Mouse (Mus musculus): ENCODE results near the gene Vip. TPM values are rescaled to one million over a fixed set of nuclear protein-coding genes. Genes with fewer than 3 reads are reported as not detected.

Vip gene
- polyA plus RNA-seq, 1 experiment from 2014 or later, result 0.29 TPM

DNA sequence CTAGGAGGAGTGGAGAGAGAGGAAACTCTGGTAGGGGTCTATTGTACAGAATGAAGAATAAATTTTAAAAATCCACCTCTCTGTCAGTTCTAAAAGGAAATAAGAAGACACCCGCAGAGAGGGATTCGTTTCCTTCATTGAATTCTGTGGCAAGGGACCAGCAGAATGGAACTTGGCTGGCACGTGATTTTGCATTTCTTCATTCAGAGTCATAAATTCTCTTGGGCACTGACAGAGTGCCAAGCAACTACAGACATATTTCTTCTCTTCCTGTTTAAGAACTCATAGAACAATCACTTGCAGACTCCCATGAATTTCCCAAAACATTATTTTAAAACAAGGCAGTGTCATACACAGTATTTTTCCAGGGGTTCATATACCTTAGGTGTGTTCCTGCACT, 30.1 kb upstream of the Vip start:
- ATAC-seq (ENCODE audit: insufficient read depth, low FRiP score, low TSS enrichment), result no peak
- H3K4me1 ChIP-seq (ENCODE audit: control insufficient read depth, insufficient read depth, low read length), result no peaks in the 10 kb centered on the region
- H3K4me3 ChIP-seq (ENCODE audit: low read depth, low read length), result no peak overlapping the region
- H3K9ac ChIP-seq (ENCODE audit: low read length), result no peak overlapping the region
- H3K27me3 ChIP-seq (ENCODE audit: control insufficient read depth, insufficient read depth, low read length), result no peaks in the 10 kb centered on the region
- H3K9me3 ChIP-seq (ENCODE audit: control insufficient read depth, low read length), result no peaks in the 10 kb centered on the region
- 79% methylated on average over 3 of the region's 3 CpGs for WGBS
- no peak overlapping the region for H3K4me2 ChIP-seq (ENCODE audit: low read depth)
- H3K36me3 ChIP-seq (ENCODE audit: control insufficient read depth, insufficient read depth, low read length), result no peaks in the 10 kb centered on the region
- no peak for DNase-seq (ENCODE audit: low spot score)
- H3K27ac ChIP-seq (ENCODE audit: low read depth, low read length), result no peak overlapping the region

DNA sequence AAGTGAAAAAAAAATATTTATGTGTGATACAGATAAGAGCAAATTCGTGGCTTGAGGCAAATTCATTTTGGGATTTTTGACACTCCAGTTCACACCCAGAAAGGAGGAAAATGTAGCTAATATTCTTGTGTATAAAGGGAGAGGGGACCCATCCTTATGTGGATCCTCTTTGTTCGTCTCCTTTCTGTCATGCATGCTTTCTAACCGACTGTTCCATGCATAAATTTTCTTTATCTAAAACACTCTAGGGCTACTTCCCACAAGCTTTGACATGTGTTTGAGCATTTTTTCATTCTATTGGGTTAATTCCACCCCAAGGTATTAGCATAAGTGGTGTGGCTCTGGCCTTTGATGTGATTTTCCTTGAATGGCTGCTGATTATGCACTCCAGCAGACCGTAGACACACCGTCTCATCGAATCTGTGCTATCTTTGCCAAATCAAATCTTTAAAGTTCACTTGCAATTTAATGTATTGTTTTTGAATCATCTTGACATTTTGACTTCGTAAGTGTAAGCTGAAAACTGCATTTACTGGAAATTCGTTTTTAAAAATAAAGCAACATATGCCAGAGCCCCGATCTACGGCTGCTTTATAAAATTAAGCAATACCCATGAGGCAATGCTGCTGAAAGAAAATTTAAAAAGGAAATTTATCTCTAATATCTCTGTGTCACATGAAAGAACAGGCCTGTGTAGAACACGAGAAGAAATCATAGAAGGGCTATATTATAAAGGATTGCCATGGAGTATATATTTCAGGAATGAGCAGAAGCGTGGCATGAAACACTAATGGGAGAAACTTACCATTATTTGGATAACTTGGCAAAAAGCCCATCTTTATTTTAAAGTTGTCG, 23.6 kb upstream of the Vip start:
- ATAC-seq (ENCODE audit: insufficient read depth, low FRiP score, low TSS enrichment) (no peak), DNase-seq (ENCODE audit: low spot score) (no peak)
- no peak overlapping the region for H3K4me2 ChIP-seq (ENCODE audit: low read depth)

GRCm38 (mm10) chr10:5626268-5626667, 12.8 kb upstream of the Vip start:
- WGBS, result 84% methylated on average over 5 of the region's 5 CpGs
- no peak for ATAC-seq (ENCODE audit: insufficient read depth, low FRiP score, low TSS enrichment)

More for the DNA sequence above, 23.6 kb upstream of the Vip start:
- Histone ChIP-seq H3K4me1 (ENCODE audit: control insufficient read depth, insufficient read depth, low read length) (no peaks in the 10 kb centered on the region), H3K9ac (ENCODE audit: low read length) (no peak overlapping the region), H3K9me3 (ENCODE audit: control insufficient read depth, low read length) (no peaks in the 10 kb centered on the region), H3K27me3 (ENCODE audit: control insufficient read depth, insufficient read depth, low read length) (no peaks in the 10 kb centered on the region), H3K27ac (ENCODE audit: low read depth, low read length) (no peak overlapping the region), H3K4me3 (ENCODE audit: low read depth, low read length) (no peak overlapping the region), H3K36me3 (ENCODE audit: control insufficient read depth, insufficient read depth, low read length) (no peaks in the 10 kb centered on the region)
- 87% methylated on average over 13 of the region's 13 CpGs for WGBS

DNA sequence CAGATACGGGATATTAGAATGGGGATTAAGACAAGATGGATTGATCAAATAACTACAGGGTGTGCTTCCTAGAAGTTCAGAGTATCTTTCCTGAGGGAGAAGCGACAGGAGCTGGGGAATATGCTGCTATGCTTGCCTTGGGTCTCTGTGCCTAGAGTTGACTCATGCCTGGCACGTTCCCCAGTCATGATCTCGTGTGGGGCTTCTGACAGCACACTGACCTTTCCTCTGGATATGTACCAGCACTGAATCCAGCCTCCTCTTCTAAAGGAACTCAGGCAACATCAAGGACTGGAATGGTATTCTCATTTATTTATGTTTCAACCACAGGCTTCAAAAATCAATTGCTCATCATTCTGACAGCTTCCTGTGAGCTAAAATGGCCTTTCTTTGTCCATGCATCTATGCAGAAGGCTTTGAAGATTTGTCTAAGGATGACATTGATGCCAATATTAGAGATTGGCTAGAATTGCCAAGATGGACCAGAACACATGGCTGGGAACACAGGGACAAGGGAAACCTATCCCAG, 5.3 kb upstream of the Vip start:
- no peak for ATAC-seq (ENCODE audit: insufficient read depth, low FRiP score, low TSS enrichment)
- 80% methylated on average over 4 of the region's 4 CpGs for WGBS
- no peaks in the 10 kb centered on the region for H3K27me3 ChIP-seq (ENCODE audit: control insufficient read depth, insufficient read depth, low read length)

More at GRCm38 (mm10) chr10:5626268-5626667, 12.8 kb upstream of the Vip start:
- H3K4me1 ChIP-seq (ENCODE audit: control insufficient read depth, insufficient read depth, low read length), result no peaks in the 10 kb centered on the region
- no peak overlapping the region for H3K4me3 ChIP-seq (ENCODE audit: low read depth, low read length)
- no peak overlapping the region for H3K27ac ChIP-seq (ENCODE audit: low read depth, low read length)
- H3K9me3 ChIP-seq (ENCODE audit: control insufficient read depth, low read length), result no peaks in the 10 kb centered on the region
- no peak overlapping the region for H3K9ac ChIP-seq (ENCODE audit: low read length)
- no peaks in the 10 kb centered on the region for H3K27me3 ChIP-seq (ENCODE audit: control insufficient read depth, insufficient read depth, low read length)
- DNase-seq (ENCODE audit: low spot score), result no peak
- no peaks in the 10 kb centered on the region for H3K36me3 ChIP-seq (ENCODE audit: control insufficient read depth, insufficient read depth, low read length)
- no peak overlapping the region for H3K4me2 ChIP-seq (ENCODE audit: low read depth)

DNA sequence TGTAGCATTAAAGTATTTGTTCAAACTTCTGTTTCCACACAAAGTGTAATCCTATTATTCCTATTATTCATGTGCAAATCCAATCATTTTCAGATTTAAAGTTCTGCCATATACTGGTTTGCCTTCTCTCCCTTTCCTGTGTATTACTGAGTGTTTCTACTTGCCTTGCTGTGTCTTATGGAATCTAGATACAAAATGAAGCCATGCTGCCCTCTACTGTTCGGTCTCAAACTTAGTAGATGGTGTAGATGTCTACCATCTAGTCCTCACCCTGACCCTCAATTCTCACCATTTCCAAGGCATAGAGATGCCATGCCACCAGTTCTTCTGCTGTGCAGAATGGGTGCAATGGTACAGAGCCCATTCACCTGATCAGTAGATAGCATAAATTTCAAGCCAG, 4.7 kb upstream of the Vip start:
- no peaks in the 10 kb centered on the region for H3K9me3 ChIP-seq (ENCODE audit: control insufficient read depth, low read length)
- no peaks in the 10 kb centered on the region for H3K27me3 ChIP-seq (ENCODE audit: control insufficient read depth, insufficient read depth, low read length)
- H3K9ac ChIP-seq (ENCODE audit: low read length), result no peak overlapping the region
- H3K27ac ChIP-seq (ENCODE audit: low read depth, low read length), result no peak overlapping the region
- no peaks in the 10 kb centered on the region for H3K36me3 ChIP-seq (ENCODE audit: control insufficient read depth, insufficient read depth, low read length)
- ATAC-seq (ENCODE audit: insufficient read depth, low FRiP score, low TSS enrichment) (no peak), DNase-seq (ENCODE audit: low spot score) (no peak)
- WGBS, result 31% methylated on average over 1 of the region's 1 CpGs
- H3K4me2 ChIP-seq (ENCODE audit: low read depth), result no peak overlapping the region
- no peak overlapping the region for H3K4me3 ChIP-seq (ENCODE audit: low read depth, low read length)
- no peaks in the 10 kb centered on the region for H3K4me1 ChIP-seq (ENCODE audit: control insufficient read depth, insufficient read depth, low read length)

More for the DNA sequence above, 5.3 kb upstream of the Vip start:
- Histone ChIP-seq H3K9me3 (ENCODE audit: control insufficient read depth, low read length) (no peaks in the 10 kb centered on the region), H3K36me3 (ENCODE audit: control insufficient read depth, insufficient read depth, low read length) (no peaks in the 10 kb centered on the region), H3K27ac (ENCODE audit: low read depth, low read length) (no peak overlapping the region), H3K4me3 (ENCODE audit: low read depth, low read length) (no peak overlapping the region), H3K4me2 (ENCODE audit: low read depth) (no peak overlapping the region), H3K9ac (ENCODE audit: low read length) (no peak overlapping the region), H3K4me1 (ENCODE audit: control insufficient read depth, insufficient read depth, low read length) (no peaks in the 10 kb centered on the region)
- DNase-seq (ENCODE audit: low spot score), result no peak

DNA sequence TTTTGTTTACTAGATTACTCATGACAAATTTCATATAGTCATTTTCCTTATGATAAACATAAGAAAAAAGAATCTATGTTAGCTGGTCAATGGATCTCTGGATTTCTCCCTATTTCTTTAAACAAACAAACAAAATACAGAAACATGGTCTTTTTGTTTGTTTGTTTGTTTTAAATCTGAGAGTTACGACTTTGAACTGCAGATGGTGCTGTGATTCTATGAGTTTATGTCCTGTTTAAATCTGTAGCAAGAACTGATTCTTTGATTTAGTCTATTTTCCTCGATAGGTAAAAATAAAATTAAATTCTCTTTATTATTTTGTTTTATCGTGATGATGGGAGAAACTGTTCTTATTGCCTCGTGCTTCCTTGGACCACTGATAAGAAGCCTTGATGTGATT, 1.7 kb upstream of the Vip start:
- no peak for ATAC-seq (ENCODE audit: insufficient read depth, low FRiP score, low TSS enrichment)
- Histone ChIP-seq H3K9me3 (ENCODE audit: control insufficient read depth, low read length) (no peaks in the 10 kb centered on the region), H3K9ac (ENCODE audit: low read length) (no peak overlapping the region), H3K27ac (ENCODE audit: low read depth, low read length) (no peak overlapping the region), H3K4me2 (ENCODE audit: low read depth) (no peak overlapping the region), H3K4me1 (ENCODE audit: control insufficient read depth, insufficient read depth, low read length) (no peaks in the 10 kb centered on the region), H3K4me3 (ENCODE audit: low read depth, low read length) (no peak overlapping the region), H3K36me3 (ENCODE audit: control insufficient read depth, insufficient read depth, low read length) (no peaks in the 10 kb centered on the region), H3K27me3 (ENCODE audit: control insufficient read depth, insufficient read depth, low read length) (no peaks in the 10 kb centered on the region)
- WGBS, result 83% methylated on average over 4 of the region's 4 CpGs
- DNase-seq (ENCODE audit: low spot score), result no peak

DNA sequence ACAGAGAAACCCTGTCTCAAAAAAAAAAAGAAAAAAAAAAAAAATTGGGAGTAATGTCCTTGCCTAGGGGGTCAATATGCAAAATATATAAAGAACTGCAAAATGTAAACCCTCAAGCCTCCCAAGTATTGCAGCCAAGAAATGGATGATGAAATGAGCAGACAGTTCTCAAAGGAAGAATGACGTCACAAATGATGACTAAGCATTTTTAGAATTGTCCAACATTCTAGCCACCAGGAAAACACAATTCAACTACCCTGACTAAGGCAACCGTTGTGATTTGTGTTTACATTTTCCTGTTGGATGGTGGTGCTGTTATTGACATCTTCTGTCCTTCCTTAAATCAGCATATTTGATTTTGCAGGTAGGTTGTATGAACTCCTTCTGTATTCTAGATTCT, 42.3 kb downstream of the Vip start:
- Histone ChIP-seq H3K4me1 (ENCODE audit: control insufficient read depth, insufficient read depth, low read length) (no peaks in the 10 kb centered on the region), H3K36me3 (ENCODE audit: control insufficient read depth, insufficient read depth, low read length) (no peaks in the 10 kb centered on the region), H3K27me3 (ENCODE audit: control insufficient read depth, insufficient read depth, low read length) (no peaks in the 10 kb centered on the region), H3K4me2 (ENCODE audit: low read depth) (no peak overlapping the region), H3K9ac (ENCODE audit: low read length) (no peak overlapping the region), H3K27ac (ENCODE audit: low read depth, low read length) (no peak overlapping the region), H3K4me3 (ENCODE audit: low read depth, low read length) (no peak overlapping the region), H3K9me3 (ENCODE audit: control insufficient read depth, low read length) (no peaks in the 10 kb centered on the region)
- WGBS, result 81% methylated on average over 2 of the region's 2 CpGs
- DNase-seq (ENCODE audit: low spot score), result no peak
- ATAC-seq (ENCODE audit: insufficient read depth, low FRiP score, low TSS enrichment), result no peak

GRCm38 (mm10) chr10:5685608-5686007, 46.6 kb downstream of the Vip start:
- Histone ChIP-seq H3K9ac (ENCODE audit: low read length) (no peak overlapping the region), H3K4me1 (ENCODE audit: control insufficient read depth, insufficient read depth, low read length) (no peaks in the 10 kb centered on the region), H3K9me3 (ENCODE audit: control insufficient read depth, low read length) (no peaks in the 10 kb centered on the region), H3K27me3 (ENCODE audit: control insufficient read depth, insufficient read depth, low read length) (no peaks in the 10 kb centered on the region), H3K36me3 (ENCODE audit: control insufficient read depth, insufficient read depth, low read length) (no peaks in the 10 kb centered on the region), H3K4me2 (ENCODE audit: low read depth) (no peak overlapping the region), H3K4me3 (ENCODE audit: low read depth, low read length) (no peak overlapping the region), H3K27ac (ENCODE audit: low read depth, low read length) (no peak overlapping the region)
- DNase-seq (ENCODE audit: low spot score), result no peak
- no peak for ATAC-seq (ENCODE audit: insufficient read depth, low FRiP score, low TSS enrichment)
- 76% methylated on average over 6 of the region's 6 CpGs for WGBS

DNA sequence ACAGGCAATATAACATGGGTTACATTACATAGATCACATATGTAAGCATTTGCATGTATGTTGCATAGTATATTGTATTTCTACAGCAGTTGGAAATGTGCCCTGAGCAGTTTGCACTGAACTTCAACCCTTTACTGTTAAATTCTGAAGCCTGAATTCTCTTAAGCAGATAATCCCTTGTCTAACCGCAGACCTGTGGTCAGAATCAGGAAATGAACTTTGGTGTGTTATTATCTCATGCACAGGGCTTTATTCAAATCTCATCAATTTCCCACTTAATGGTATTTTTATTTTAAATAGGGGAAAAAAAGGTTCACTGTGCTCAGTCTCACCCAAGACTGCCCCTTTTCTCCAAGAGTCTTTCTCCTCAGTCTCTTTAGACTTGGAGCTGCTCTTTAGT, 55.3 kb downstream of the Vip start:
- Histone ChIP-seq H3K4me2 (ENCODE audit: low read depth) (no peak overlapping the region), H3K36me3 (ENCODE audit: control insufficient read depth, insufficient read depth, low read length) (no peaks in the 10 kb centered on the region), H3K9ac (ENCODE audit: low read length) (no peak overlapping the region), H3K27ac (ENCODE audit: low read depth, low read length) (no peak overlapping the region), H3K4me3 (ENCODE audit: low read depth, low read length) (no peak overlapping the region), H3K4me1 (ENCODE audit: control insufficient read depth, insufficient read depth, low read length) (no peaks in the 10 kb centered on the region), H3K27me3 (ENCODE audit: control insufficient read depth, insufficient read depth, low read length) (no peaks in the 10 kb centered on the region), H3K9me3 (ENCODE audit: control insufficient read depth, low read length) (no peaks in the 10 kb centered on the region)
- ATAC-seq (ENCODE audit: insufficient read depth, low FRiP score, low TSS enrichment), result no peak
- DNase-seq (ENCODE audit: low spot score), result no peak
- 86% methylated on average over 1 of the region's 1 CpGs for WGBS

Measured in neural tube, embryonic 11.5 days (tissue).